Comparison of ENCODE assay signal across 17 mouse cellular contexts in genomic region chr8:12917831-12918230, GRCm38 (mm10). TPM values are rescaled to one million over a fixed set of nuclear protein-coding genes. Genes with fewer than 3 reads are reported as not detected.
DNase-seq lines count a peak whose midpoint lies in the region; ATAC-seq lines count a peak whose summit lies in the region.
"Had no signal": no experiment of that assay in that cellular context is flagged by ENCODE, and none has a peak within 500 bp of the region (broad histone marks: within the 10 kb centered on the region; RNA-seq: fewer than 3 reads in every experiment).

No protein-coding gene starts in this region.

- no peak for ATAC-seq in neural tube, embryonic 12.5 days (ENCODE audit: low FRiP score, low read depth)
- ATAC-seq in heart, embryonic 12.5 days (ENCODE audit: insufficient number of reproducible peaks, low FRiP score), result no peak
- ATAC-seq: intestine, postnatal 0 days had no signal

- no peak overlapping the region for H3K9ac ChIP-seq in neural tube, embryonic 12.5 days
- no peak overlapping the region for H3K9ac ChIP-seq in heart, embryonic 12.5 days
- H3K9ac ChIP-seq: embryonic facial prominence, embryonic 15.5 days had no signal

- intact Hi-C loops in heart, postnatal 36 days (cut with DNase I), result no loop called here

- peak; percentile 70 for DNase-seq in kidney, adult 11 months
- DNase-seq in kidney, postnatal 10 days, result no peak
- DNase-seq in neural tube, embryonic 10.5 days (ENCODE audit: extremely low spot score, low spot score), result no peak
- peak; percentile 57 to 76 for DNase-seq in kidney, postnatal 25 days
- DNase-seq in heart, postnatal 36 days, result no peak
- no peak for DNase-seq in MN1 (ENCODE audit: low spot score)
- DNase-seq: adrenal gland, postnatal 25 days; heart, adult 11 months; heart, postnatal 14 days; lung, adult 2 months; thymus, postnatal 14 days had no signal

- H3K36me3 ChIP-seq in neural tube, embryonic 12.5 days, result no peaks in the 10 kb centered on the region
- no peaks in the 10 kb centered on the region for H3K36me3 ChIP-seq in heart, embryonic 12.5 days
- H3K36me3 ChIP-seq: embryonic facial prominence, embryonic 15.5 days had no signal

- peaks cover 17% of the 10 kb centered on the region for H3K4me1 ChIP-seq in neural tube, embryonic 12.5 days
- peaks cover 7% of the 10 kb centered on the region for H3K4me1 ChIP-seq in heart, embryonic 12.5 days (replicated peaks)

- H3K27me3 ChIP-seq in neural tube, embryonic 12.5 days (replicated peaks), result no peaks in the 10 kb centered on the region
- H3K27me3 ChIP-seq in heart, embryonic 12.5 days (replicated peaks), result peaks cover 35% of the 10 kb centered on the region
- H3K27me3 ChIP-seq: embryonic facial prominence, embryonic 15.5 days had no signal

- WGBS in neural tube, embryonic 12.5 days, result 89% methylated on average over 4 of the region's 4 CpGs
- WGBS in heart, embryonic 12.5 days, result 70% methylated on average over 4 of the region's 4 CpGs

- no peak overlapping the region for H3K27ac ChIP-seq in neural tube, embryonic 12.5 days
- no peak overlapping the region for H3K27ac ChIP-seq in heart, embryonic 12.5 days (ENCODE audit: poor library complexity, severe bottlenecking)
- H3K27ac ChIP-seq: embryonic facial prominence, embryonic 15.5 days; macrophage had no signal

- no peak overlapping the region for H3K4me3 ChIP-seq in neural tube, embryonic 12.5 days
- H3K4me3 ChIP-seq in heart, embryonic 12.5 days, result no peak overlapping the region
- H3K4me3 ChIP-seq: embryonic facial prominence, embryonic 15.5 days; myocyte had no signal

- H3K4me2 ChIP-seq in neural tube, embryonic 12.5 days (replicated peaks), result peak overlapping the region; percentile 82
- no peak overlapping the region for H3K4me2 ChIP-seq in heart, embryonic 12.5 days
- H3K4me2 ChIP-seq: embryonic facial prominence, embryonic 15.5 days had no signal

- no peaks in the 10 kb centered on the region for H3K9me3 ChIP-seq in neural tube, embryonic 12.5 days
- H3K9me3 ChIP-seq in heart, embryonic 12.5 days (replicated peaks), result no peaks in the 10 kb centered on the region
- H3K9me3 ChIP-seq: embryonic facial prominence, embryonic 15.5 days had no signal

RNA-seq across cellular contexts. Expression of gene Mcf2l, which starts 44.2 kb away (rescaled TPM):
- 97.0 and 98.9 TPM in 2 replicates for polyA plus RNA-seq in neural tube, embryonic 12.5 days (2016; fragmentation: Nextera tagmentation; extraction: Ambion mirVana)
- total RNA-seq in heart, postnatal 36 days (2021), result 10 to 100 TPM; 53.3 to 77.9 TPM
- polyA plus RNA-seq in heart, embryonic 12.5 days (2016; fragmentation: Nextera tagmentation; extraction: Ambion mirVana), result 11.4 and 11.5 TPM in 2 replicates

Comparison
In these comparisons a context has a peak if more than half of its experiments do, and no peak if none do; other contexts are left out.
1. DNase-seq: peak in kidney, adult 11 months (single experiment) and kidney, postnatal 25 days (2 of 2); none in kidney, postnatal 10 days (single experiment), neural tube, embryonic 10.5 days (single experiment), heart, postnatal 36 days (0 of 2) and MN1 (single experiment).